Mouse (Mus musculus) lung, embryonic 14.5 days (tissue): ENCODE measurements around the gene Rora. TPM values are rescaled to one million over a fixed set of nuclear protein-coding genes. Genes with fewer than 3 reads are reported as not detected.

Source experiments
- ATAC-seq: fragments of 200-750 bp; cut with Nextera tagmentation; 2 replicates; pipeline ENCODE4 v1.8.0; 2017; ENCODE audit warnings: mild to moderate bottlenecking, moderate TSS enrichment, moderate library complexity; ENCODE audit not compliant: insufficient read depth
- DNase-seq: peaks from one replicate; pipeline ENCODE4 v3.0.0-alpha.2; 2015
- H3K27ac ChIP-seq: fragments of 300-500 bp; sonication (generic); 2 replicates; pipeline ENCODE4 v1.5.1; 2014; ENCODE audit warnings: low read depth, mild to moderate bottlenecking, moderate library complexity
- H3K27me3 ChIP-seq: fragments of 300-500 bp; sonication (generic); 2 replicates; pipeline ENCODE4 v1.6.1; 2014; ENCODE audit warnings: low read length, control low read depth; ENCODE audit not compliant: insufficient read depth
- H3K36me3 ChIP-seq: fragments of 300-500 bp; sonication (generic); 2 replicates; pipeline ENCODE4 v1.6.1; 2014; ENCODE audit warnings: control low read depth; ENCODE audit not compliant: insufficient read depth
- H3K4me1 ChIP-seq: fragments of 300-500 bp; sonication (generic); 2 replicates; pipeline ENCODE4 v1.6.1; 2014; ENCODE audit warnings: antibody characterized with exemption, control low read depth; ENCODE audit not compliant: insufficient read depth
- H3K4me2 ChIP-seq: fragments of 300-500 bp; sonication (generic); 2 replicates; pipeline ENCODE4 v1.6.1; 2014; ENCODE audit warnings: mild to moderate bottlenecking
- H3K4me3 ChIP-seq: fragments of 300-500 bp; sonication (generic); 2 replicates; pipeline ENCODE4 v1.5.1; 2014; ENCODE audit warnings: low read depth, low read length
- H3K9ac ChIP-seq: fragments of 300-500 bp; sonication (generic); 2 replicates; pipeline ENCODE4 v1.6.1; 2014
- H3K9me3 ChIP-seq: fragments of 300-500 bp; sonication (generic); 2 replicates; pipeline ENCODE4 v1.6.1; 2016; ENCODE audit warnings: low read depth, low read length, control low read depth
- CTCF ChIP-seq: IDR thresholded peaks from 2 replicates; pipeline ENCODE4 v1.5.1; 2016; ENCODE audit warnings: antibody characterized with exemption, low read depth
- WGBS: fragments of 180-500 bp; shearing (Covaris S2); extraction: QIAGEN DNeasy Blood & Tissue Kit; methylation state at CpG from one replicate; pipeline ENCODE4 v1.1.7; 2014; 5-methylcytosine and 5-hydroxymethylcytosine counted together
- polyA plus RNA-seq: library from polyadenylated mRNA; unstranded; fragments of >200 nt; fragmentation: Nextera tagmentation; extraction: Ambion mirVana; gene quantifications from 2 replicates; pipeline ENCODE4 v1.2.1, GENCODE M21; 2014

Gene Rora
- polyA plus RNA-seq, 1 experiment from 2014 or later, result 5.9 TPM

DNA sequence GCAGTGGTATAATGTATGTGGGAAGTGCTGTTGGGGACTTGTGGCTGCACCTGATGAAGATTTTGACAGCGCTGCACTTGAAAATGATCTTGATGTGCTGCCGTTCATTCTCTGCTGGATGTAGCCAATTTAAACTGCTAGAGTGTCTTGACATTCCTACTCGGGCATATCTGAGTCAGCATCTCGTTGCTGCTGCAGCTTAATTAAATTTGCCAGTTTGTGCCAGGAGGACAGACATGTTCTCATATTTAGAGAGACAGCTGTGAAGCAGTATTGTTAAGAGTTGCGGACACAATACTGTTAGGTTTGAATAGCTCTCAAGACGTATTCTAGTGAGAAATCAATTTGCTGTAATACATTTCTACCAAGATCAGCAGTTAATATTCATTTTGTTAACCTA is 751.1 kb downstream of the Rora start:
- no peak for TF ChIP-seq CTCF
- WGBS, result 80% methylated on average over 6 of the region's 6 CpGs
- no peak for ATAC-seq

DNA sequence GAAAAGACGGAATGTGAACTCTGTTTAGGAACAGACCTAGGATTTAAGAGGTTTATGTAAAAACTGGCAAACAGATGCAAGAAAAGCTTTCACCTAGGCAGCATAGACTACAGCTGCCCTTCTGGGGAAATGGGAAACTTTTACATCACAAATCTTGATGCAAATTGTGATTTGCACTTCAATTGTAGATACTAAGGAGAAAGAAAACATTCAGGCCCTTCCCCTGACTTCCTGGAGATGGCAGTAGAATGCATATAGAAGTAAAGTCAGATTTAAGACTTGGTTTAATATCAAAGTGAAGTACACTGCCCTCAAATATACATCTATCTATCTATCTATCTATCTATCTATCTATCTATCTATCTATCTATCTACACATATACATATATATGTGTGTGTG is 765.9 kb downstream of the Rora start:
- peak; percentile 63 for TF ChIP-seq CTCF
- DNase-seq, result peak; percentile 69
- H3K4me3 ChIP-seq, result no peak overlapping the region
- H3K36me3 ChIP-seq, result peaks cover 72% of the 10 kb centered on the region
- H3K4me1 ChIP-seq, result no peaks in the 10 kb centered on the region
- ATAC-seq, result no peak
- H3K9me3 ChIP-seq, result no peaks in the 10 kb centered on the region
- H3K4me2 ChIP-seq, result no peak overlapping the region
- 95% methylated on average over 1 of the region's 1 CpGs for WGBS
- no peaks in the 10 kb centered on the region for H3K27me3 ChIP-seq
- no peak overlapping the region for H3K9ac ChIP-seq
- H3K27ac ChIP-seq, result no peak overlapping the region

More for the DNA sequence above, 751.1 kb downstream of the Rora start:
- no peak overlapping the region for H3K4me3 ChIP-seq
- H3K9ac ChIP-seq, result no peak overlapping the region
- H3K9me3 ChIP-seq, result no peaks in the 10 kb centered on the region
- H3K4me1 ChIP-seq, result no peaks in the 10 kb centered on the region
- H3K27me3 ChIP-seq, result no peaks in the 10 kb centered on the region
- no peak overlapping the region for H3K27ac ChIP-seq
- no peak overlapping the region for H3K4me2 ChIP-seq
- peaks cover 17% of the 10 kb centered on the region; the same call in 1 of the 2 replicates for H3K36me3 ChIP-seq
- no peak for DNase-seq

DNA sequence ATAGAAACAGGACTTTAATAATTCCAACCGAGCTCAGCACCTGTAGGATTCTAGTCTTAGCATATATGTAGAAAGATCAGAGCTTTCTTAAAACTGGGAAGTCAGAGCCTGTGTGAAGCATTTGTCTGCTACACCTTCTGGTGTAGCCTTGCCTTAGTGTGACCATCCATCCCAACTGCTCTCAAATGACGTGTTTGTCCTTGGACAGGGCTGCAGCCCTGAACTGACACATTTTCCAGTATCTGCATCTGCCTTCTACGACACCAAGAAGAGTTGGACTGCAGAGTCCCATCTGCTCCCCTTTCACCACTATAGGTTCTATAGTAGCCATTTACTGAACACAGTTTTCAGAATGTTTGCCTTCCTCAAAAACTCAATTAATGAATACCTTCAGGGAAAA is 776.9 kb downstream of the Rora start:
- peak overlapping the region; percentile 74 for H3K27ac ChIP-seq
- TF ChIP-seq CTCF, result no peak
- WGBS, result 77% methylated on average over 3 of the region's 3 CpGs

DNA sequence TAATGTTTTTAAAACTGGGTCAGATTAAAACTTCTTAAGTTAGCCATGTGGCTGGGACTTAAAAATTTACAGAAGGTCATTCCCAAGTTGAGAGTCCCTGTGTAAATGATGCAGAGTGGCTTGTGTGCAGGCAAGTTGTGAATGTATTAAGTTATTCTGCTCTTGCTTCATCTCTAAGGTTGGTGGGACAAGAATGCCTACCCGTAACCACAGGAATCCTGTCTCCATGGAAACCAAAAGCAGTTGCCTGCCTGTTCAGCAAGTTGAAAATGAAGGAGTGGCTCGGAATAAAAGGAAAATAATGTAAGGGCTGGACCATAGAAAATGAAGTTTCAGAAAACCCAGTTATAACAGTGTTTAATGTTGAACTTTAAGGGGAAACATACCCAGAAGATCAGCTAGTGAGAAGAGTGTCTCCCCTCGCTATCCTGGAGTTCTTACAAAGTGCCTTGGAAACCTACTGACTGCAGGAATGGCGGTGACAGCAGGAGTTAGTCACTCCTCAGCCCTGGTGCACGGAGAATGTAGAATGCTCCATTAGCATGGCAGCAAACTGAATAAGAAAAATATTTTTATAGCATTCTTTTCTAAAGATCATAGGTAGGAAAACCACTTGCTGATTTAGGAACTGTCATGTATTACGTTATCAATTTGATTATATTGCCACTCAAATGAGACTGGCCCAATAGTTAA is 778.4 kb downstream of the Rora start:
- peak; percentile 76 for DNase-seq
- 36% methylated on average over 6 of the region's 6 CpGs for WGBS

More for the DNA sequence above, 776.9 kb downstream of the Rora start:
- H3K27me3 ChIP-seq, result no peaks in the 10 kb centered on the region
- no peak overlapping the region for H3K4me3 ChIP-seq
- DNase-seq, result no peak
- H3K36me3 ChIP-seq, result peaks cover 48% of the 10 kb centered on the region
- H3K4me1 ChIP-seq, result no peaks in the 10 kb centered on the region
- no peak overlapping the region for H3K9ac ChIP-seq
- H3K9me3 ChIP-seq, result no peaks in the 10 kb centered on the region
- ATAC-seq, result no peak
- no peak overlapping the region for H3K4me2 ChIP-seq

DNA sequence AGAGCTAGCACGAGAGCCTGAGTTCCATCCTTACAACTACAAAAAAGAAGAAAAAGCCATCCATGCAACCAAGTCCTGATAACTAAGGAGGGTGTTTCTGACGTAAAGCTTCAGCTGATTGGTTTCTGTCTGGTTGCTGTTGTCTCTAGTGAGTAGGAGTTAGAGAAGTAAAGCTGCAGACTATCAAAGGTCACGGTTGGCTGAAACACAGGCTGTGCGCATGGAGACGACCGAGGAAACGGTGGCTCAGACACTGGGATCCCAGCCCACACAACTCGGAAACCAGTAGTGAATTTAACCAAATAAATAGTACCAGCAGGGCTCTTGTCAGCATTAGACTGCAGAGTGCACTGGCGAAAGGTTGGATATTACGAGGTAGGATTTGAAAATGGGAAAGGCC is 781.6 kb downstream of the Rora start:
- Histone ChIP-seq H3K4me2 (no peak overlapping the region), H3K9ac (no peak overlapping the region), H3K36me3 (peaks cover 17% of the 10 kb centered on the region; the same call in 1 of the 2 replicates), H3K27ac (no peak overlapping the region), H3K4me1 (peaks cover 2% of the 10 kb centered on the region; the same call in 1 of the 2 replicates), H3K4me3 (no peak overlapping the region), H3K9me3 (no peaks in the 10 kb centered on the region), H3K27me3 (no peaks in the 10 kb centered on the region)
- DNase-seq (no peak), ATAC-seq (no peak)
- no peak for TF ChIP-seq CTCF
- 78% methylated on average over 10 of the region's 10 CpGs for WGBS

More for the DNA sequence above, 778.4 kb downstream of the Rora start:
- peak; percentile 74; the same call in 1 of the 2 replicates for ATAC-seq
- TF ChIP-seq CTCF, result no peak
- peaks cover 37% of the 10 kb centered on the region for H3K36me3 ChIP-seq
- no peak overlapping the region for H3K9ac ChIP-seq
- H3K9me3 ChIP-seq, result no peaks in the 10 kb centered on the region
- H3K4me1 ChIP-seq, result no peaks in the 10 kb centered on the region
- no peaks in the 10 kb centered on the region for H3K27me3 ChIP-seq
- H3K27ac ChIP-seq, result peak overlapping the region; percentile 74
- no peak overlapping the region for H3K4me3 ChIP-seq
- peak overlapping the region; percentile 41 for H3K4me2 ChIP-seq

DNA sequence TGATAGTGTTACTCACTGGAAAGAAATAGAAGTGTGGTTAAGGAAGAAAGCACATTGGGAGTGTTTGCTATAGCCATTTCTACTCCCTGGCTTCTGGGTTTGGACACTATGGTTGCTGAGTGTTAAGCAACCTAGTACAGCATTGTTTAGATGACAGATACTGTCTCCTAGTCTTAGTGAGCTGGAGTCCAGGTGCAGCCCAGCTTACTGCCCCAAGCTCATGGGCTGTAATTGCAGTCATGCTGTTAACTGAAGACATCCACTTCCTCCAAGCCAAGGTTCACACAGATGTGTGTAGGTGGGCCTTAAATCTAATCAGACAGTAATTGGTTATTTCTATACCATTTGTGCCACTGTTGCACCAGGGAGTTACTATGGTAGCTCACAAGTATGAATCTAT is 782.1 kb downstream of the Rora start:
- no peaks in the 10 kb centered on the region for H3K9me3 ChIP-seq
- no peaks in the 10 kb centered on the region for H3K27me3 ChIP-seq
- no peak for TF ChIP-seq CTCF
- DNase-seq, result no peak
- H3K4me3 ChIP-seq, result no peak overlapping the region
- no peak overlapping the region for H3K9ac ChIP-seq
- H3K4me2 ChIP-seq, result no peak overlapping the region
- no peak for ATAC-seq
- H3K36me3 ChIP-seq, result peaks cover 12% of the 10 kb centered on the region; the same call in 1 of the 2 replicates
- H3K4me1 ChIP-seq, result peaks cover 2% of the 10 kb centered on the region; the same call in 1 of the 2 replicates
- no peak overlapping the region for H3K27ac ChIP-seq
